8 mouse cellular contexts compared by ENCODE assay signal in genomic region chr2:119760251-119760650, GRCm38 (mm10). TPM values are rescaled to one million over a fixed set of nuclear protein-coding genes. Genes with fewer than 3 reads are reported as not detected.
DNase-seq lines count a peak whose midpoint lies in the region; ATAC-seq and TF ChIP-seq lines count a peak whose summit lies in the region.
"Had no signal": no experiment of that assay in that cellular context is flagged by ENCODE, and none has a peak within 500 bp of the region (broad histone marks: within the 10 kb centered on the region; RNA-seq: fewer than 3 reads in every experiment).

Gene Ltk (minus strand): TSS chr2:119760431.

- TF ChIP-seq POLR2A in ES-Bruce4 (IDR thresholded peaks at IDR 0.05; ENCODE audit: insufficient read depth, low read length): no peak

- peaks cover 11% of the 10 kb centered on the region; the same call in 1 of the 2 replicates for H3K36me3 ChIP-seq in ES-Bruce4 (ENCODE audit: control insufficient read depth, insufficient read depth, low read length, poor library complexity, severe bottlenecking)

- intact Hi-C loops in left cerebral cortex, postnatal 36 days (cut with DNase I): no loop called here
- intact Hi-C loops in gastrocnemius, postnatal 14 days (cut with DNase I; ENCODE audit: low total_unique reads): no loop called here

- H3K9ac ChIP-seq in ES-Bruce4 (ENCODE audit: low read depth, poor library complexity, severe bottlenecking): no peak within 1 kb of the TSS

- peak within 1 kb of the TSS; percentile 79 for H3K4me3 ChIP-seq in ES-Bruce4 (ENCODE audit: low read depth, low read length)

- no peaks in the 10 kb centered on the region for H3K4me1 ChIP-seq in ES-Bruce4 (ENCODE audit: control insufficient read depth, insufficient read depth, low read length)

- no peak for TF ChIP-seq EP300 in ES-Bruce4 (IDR thresholded peaks at IDR 0.05; ENCODE audit: insufficient read depth, low read depth, low read length)

- H3K27ac ChIP-seq in ES-Bruce4 (ENCODE audit: insufficient read depth, low read length): no peak within 1 kb of the TSS

- no peak for DNase-seq in layer of hippocampus, adult 8-10 months (ENCODE audit: low spot score in 2 of 2)
- no peak for DNase-seq in layer of hippocampus, postnatal 10 days (ENCODE audit: low spot score in 2 of 2)
- peak; percentile 17 for DNase-seq in MN1 (ENCODE audit: low spot score)
- DNase-seq in left cerebral cortex, postnatal 36 days (ENCODE audit: low spot score in 2 of 2): no peak
- DNase-seq in gastrocnemius, postnatal 14 days: no peak
- DNase-seq: cerebellum, postnatal 14 days had no signal

- peaks cover 13% of the 10 kb centered on the region for H3K27me3 ChIP-seq in ES-Bruce4 (ENCODE audit: control insufficient read depth, insufficient read depth, low read length, poor library complexity, severe bottlenecking)

- no peaks in the 10 kb centered on the region for H3K9me3 ChIP-seq in ES-Bruce4 (replicated peaks; ENCODE audit: control insufficient read depth, insufficient read depth, low read length, poor library complexity, severe bottlenecking)

- ATAC-seq in activated CD4-positive, CD25-positive, alpha-beta regulatory T cell, adult 4 months: no peak

- TF ChIP-seq CTCF in ES-Bruce4 (IDR thresholded peaks at IDR 0.05; ENCODE audit: low read depth, low read length): no peak

RNA-seq across cellular contexts. Expression of gene Ltk, which starts in this region (rescaled TPM):
- 10 to 100 TPM; 13.4 to 17.8 (median 14.7) TPM for total RNA-seq in layer of hippocampus, adult 8-10 months (2022)
- total RNA-seq in layer of hippocampus, postnatal 10 days (2021): 1 to 10 TPM; 3.6 to 4.8 TPM
- 1.1 and 1.6 TPM in 2 replicates for polyA plus RNA-seq in ES-Bruce4 (2011; ENCODE audit: insufficient read depth, insufficient read length, low read depth, missing spikeins)
- total RNA-seq in left cerebral cortex, postnatal 36 days (2021): 10 to 100 TPM; 18.8 to 23.4 TPM
- not detected for polyA plus RNA-seq in activated CD4-positive, CD25-positive, alpha-beta regulatory T cell, adult 4 months (2017; shearing (Covaris generic))
- total RNA-seq in gastrocnemius, postnatal 14 days (2021): not detected

Comparison
In these comparisons a context has a peak if more than half of its experiments do, and no peak if none do; other contexts are left out.
1. RNA of gene Ltk (total RNA-seq): 18.8 to 23.4 TPM in left cerebral cortex, postnatal 36 days, 13.4 to 17.8 TPM in layer of hippocampus, adult 8-10 months and 3.6 to 4.8 TPM in layer of hippocampus, postnatal 10 days; not detected in gastrocnemius, postnatal 14 days; every median in the first group is over 4 times any median in the second.